Mouse (Mus musculus): ENCODE measurements around the gene Slitrk4.

The Slitrk4 gene

DNA sequence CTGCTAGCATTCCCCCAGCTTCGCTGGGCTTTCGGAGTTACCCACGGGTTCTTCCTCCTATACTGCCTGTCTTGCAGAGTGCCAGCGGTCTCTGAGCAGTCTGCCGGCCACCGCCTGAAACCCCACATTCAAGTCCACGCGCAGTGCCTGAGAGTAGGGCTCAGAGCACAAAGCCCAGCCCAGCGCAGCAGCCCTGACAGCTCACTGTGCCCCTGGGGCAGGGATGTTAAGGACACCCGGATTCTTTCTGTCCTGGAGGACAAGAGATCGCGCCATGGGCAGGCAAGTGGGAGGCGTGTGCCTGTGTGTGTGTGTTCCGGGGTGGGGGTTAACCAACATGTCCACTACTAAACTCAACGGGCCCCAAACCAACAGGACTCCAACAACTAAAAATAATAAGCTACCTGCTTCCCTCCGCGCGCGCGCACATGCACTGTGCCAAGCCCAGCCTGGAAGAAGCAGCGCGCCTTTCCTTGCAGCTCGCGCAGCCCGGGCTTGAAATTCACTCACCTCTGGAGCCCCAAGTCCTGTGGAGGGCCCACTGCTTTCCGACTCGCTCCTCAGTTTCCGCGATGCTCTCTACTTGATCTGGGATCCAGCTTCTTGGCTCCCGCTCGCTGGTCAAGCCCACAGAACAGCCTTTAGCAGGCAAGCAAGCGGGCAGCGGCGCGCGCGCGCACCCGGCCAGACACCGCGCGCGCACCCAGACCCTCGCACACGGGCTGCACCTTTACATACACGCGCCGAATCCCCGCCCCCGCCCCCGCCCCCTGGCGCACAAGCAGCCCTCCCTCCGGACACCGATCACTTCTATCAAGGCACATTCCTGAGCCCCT is at the start of gene Slitrk4:
Slitrk4 (minus strand) TSS at position 707 of the 836 bp plus-strand sequence.
- no peak for DNase-seq

GRCm38 (mm10) chrX:64319501-64319900 is 42.7 kb upstream of the Slitrk4 start:
- no peak for DNase-seq

- DNase-seq, result no peak
Observed at GRCm38 (mm10) chrX:64277991-64278301, 1.1 kb upstream of the Slitrk4 start.

DNA sequence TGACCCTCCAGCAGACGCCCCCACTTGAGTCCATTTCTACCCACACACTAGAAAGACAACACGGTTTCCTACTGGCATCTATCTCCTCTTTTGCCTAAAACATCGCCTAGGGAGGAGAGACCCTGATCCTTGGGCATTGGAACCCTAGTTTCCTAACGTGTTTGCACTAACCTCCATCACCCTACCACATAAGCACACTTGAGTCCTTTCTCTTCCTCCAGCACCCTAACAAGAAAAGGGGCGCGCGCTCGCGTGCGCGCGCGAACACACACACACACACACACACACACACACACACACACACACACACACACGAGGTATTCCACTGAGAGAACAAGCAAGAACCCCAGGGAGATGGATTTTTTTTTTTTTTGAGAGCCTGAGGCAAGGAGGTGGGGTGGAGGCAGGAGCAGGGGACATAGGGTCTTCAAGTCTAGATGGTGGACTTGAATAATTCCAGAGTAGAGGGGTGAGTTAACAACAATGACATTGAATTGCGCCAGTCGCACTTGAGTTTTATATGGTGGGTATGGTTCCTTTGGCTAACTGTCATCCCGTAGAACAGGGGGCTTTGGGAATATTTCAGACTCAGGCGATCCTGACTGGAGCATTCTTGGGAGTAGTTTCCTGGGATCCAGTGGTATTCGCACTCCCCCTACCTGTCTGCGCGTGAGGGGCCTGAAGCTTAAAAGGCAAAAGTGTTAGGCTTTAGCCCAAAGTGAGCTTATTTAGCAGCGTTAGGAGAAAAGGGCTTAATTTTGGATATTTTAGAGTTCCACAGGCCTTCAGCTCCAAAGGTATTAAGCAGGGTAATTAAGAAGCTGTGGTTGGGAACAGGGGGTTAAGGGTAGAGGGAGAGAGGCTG is 562 bp upstream of the Slitrk4 start:
- no peak for DNase-seq

GRCm38 (mm10) chrX:64275501-64276289 is 1.1 kb downstream of the Slitrk4 start:
- no peak for DNase-seq

DNA sequence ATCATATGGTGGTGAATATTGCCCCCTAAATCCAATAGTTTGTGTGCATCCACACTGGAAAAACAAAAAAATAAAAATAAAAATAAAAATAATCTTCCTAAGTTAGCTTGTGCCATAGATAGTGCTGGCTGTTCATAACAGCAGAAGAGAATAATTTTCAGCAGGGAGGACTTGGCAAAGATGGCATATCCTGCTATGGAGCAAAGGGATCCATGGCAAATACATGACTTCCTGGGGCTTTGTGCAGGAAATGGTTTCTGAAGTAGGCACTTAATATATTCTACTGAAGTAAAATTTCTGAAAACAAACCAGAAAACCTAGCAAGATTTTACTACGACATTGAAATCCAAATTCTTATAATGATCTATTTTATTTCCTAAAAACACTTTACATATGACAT is 13.3 kb downstream of the Slitrk4 start:
- DNase-seq, result no peak

Measured in kidney, adult 8-10 months (tissue).